Mouse (Mus musculus) lung, embryonic 15.5 days (tissue): ENCODE measurements at regions not wholly inside any gene's neighbourhood (a gene's known extent, or its start where the extent isn't known, plus 50 kb on each side); places are given as distances from the start of the nearest gene placed in this dataset.

Experiments used
- ATAC-seq: fragments of 200-750 bp; cut with Nextera tagmentation; 2 replicates; pipeline ENCODE4 v1.8.0; 2017; ENCODE audit warnings: moderate number of reproducible peaks, borderline replicate concordance; ENCODE audit not compliant: low FRiP score, low TSS enrichment; ENCODE audit errors: extremely low read depth
- H3K27ac ChIP-seq: fragments of 300-500 bp; sonication (generic); 2 replicates; pipeline ENCODE4 v1.5.1; 2015; ENCODE audit warnings: moderate library complexity, mild to moderate bottlenecking, inconsistent platforms
- H3K27me3 ChIP-seq: fragments of 300-500 bp; sonication (generic); 2 replicates; pipeline ENCODE4 v1.6.1; 2015; ENCODE audit warnings: inconsistent platforms
- H3K36me3 ChIP-seq: fragments of 300-500 bp; sonication (generic); 2 replicates; pipeline ENCODE4 v1.6.1; 2015; ENCODE audit warnings: inconsistent platforms
- H3K4me1 ChIP-seq: fragments of 300-500 bp; sonication (generic); 2 replicates; pipeline ENCODE4 v1.6.1; 2015; ENCODE audit warnings: inconsistent platforms
- H3K4me2 ChIP-seq: fragments of 300-500 bp; sonication (generic); 2 replicates; pipeline ENCODE4 v1.6.1; 2015; ENCODE audit warnings: inconsistent platforms, mild to moderate bottlenecking, moderate library complexity
- H3K4me3 ChIP-seq: fragments of 300-500 bp; sonication (generic); 2 replicates; pipeline ENCODE4 v1.5.1; 2015; ENCODE audit warnings: mild to moderate bottlenecking, inconsistent platforms
- H3K9ac ChIP-seq: fragments of 300-500 bp; sonication (generic); 2 replicates; pipeline ENCODE4 v1.6.1; 2015; ENCODE audit warnings: inconsistent platforms
- H3K9me3 ChIP-seq: fragments of 300-500 bp; sonication (generic); 2 replicates; pipeline ENCODE4 v1.6.1; 2016; ENCODE audit warnings: inconsistent platforms
- WGBS: fragments of 180-500 bp; shearing (Covaris S2); methylation state at CpG from one replicate; pipeline ENCODE4 v1.1.7; 2015; 5-methylcytosine and 5-hydroxymethylcytosine counted together

DNA sequence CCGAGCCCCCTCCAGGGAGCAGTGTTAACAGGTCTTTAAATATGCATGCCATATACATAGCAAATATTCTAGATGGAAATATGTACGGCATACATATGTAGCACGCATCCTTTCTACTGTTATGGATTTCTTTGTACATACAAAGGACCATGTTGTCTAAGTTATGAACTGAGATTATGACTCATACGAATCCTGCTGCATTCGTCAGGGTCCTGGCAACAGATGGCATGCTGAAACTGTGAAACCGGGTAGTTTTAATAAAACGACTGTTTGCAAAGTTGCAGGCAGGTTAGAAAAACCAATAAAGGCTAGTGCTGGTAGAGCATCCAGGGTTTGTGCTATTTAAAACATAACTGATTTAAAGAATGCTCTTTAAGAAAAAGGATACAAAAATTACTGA lies 88.8 kb upstream of the Tlk1 start:
- H3K9ac ChIP-seq: no peak overlapping the region

GRCm38 (mm10) chr2:70909401-70909800 lies 83.9 kb upstream of the Tlk1 start:
- WGBS: 71% methylated on average over 1 of the region's 1 CpGs
- no peak for ATAC-seq
- no peak overlapping the region for H3K9ac ChIP-seq

More for the DNA sequence above, 88.8 kb upstream of the Tlk1 start:
- no peaks in the 10 kb centered on the region for H3K9me3 ChIP-seq
- no peak overlapping the region for H3K4me3 ChIP-seq
- 78% methylated on average over 7 of the region's 7 CpGs for WGBS
- H3K36me3 ChIP-seq: no peaks in the 10 kb centered on the region
- H3K4me1 ChIP-seq: no peaks in the 10 kb centered on the region
- no peaks in the 10 kb centered on the region for H3K27me3 ChIP-seq
- H3K27ac ChIP-seq: no peak overlapping the region
- ATAC-seq: no peak
- H3K4me2 ChIP-seq: no peak overlapping the region

DNA sequence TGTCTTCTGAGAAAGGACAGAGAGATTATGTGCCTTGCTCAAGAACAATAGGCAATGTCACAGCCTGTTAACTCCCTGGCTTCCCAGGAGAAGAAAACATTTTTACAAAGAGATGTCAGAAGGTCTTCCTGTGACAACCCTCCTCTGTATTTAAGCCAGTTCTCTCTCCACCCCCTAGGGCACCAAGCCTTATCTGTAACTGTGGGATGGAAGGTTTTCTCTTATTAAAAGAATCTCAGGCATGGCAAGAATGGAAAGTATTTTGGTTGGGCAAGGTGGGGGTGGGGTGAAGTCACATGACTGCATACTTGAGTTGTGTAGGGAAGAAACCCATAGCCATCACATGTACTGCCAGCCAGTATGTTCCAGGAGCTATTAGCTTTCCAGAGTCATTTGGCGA lies 83.1 kb upstream of the Tlk1 start:
- Histone ChIP-seq H3K4me1 (peaks cover 9% of the 10 kb centered on the region; the same call in 1 of the 2 replicates), H3K27me3 (no peaks in the 10 kb centered on the region), H3K36me3 (no peaks in the 10 kb centered on the region), H3K4me3 (no peak overlapping the region), H3K27ac (no peak overlapping the region), H3K9me3 (no peaks in the 10 kb centered on the region), H3K9ac (no peak overlapping the region), H3K4me2 (no peak overlapping the region)
- no peak for ATAC-seq
- WGBS: 75% methylated on average over 1 of the region's 1 CpGs

More at GRCm38 (mm10) chr2:70909401-70909800, 83.9 kb upstream of the Tlk1 start:
- H3K27ac ChIP-seq: no peak overlapping the region
- no peak overlapping the region for H3K4me2 ChIP-seq
- H3K4me3 ChIP-seq: no peak overlapping the region
- H3K36me3 ChIP-seq: no peaks in the 10 kb centered on the region
- no peaks in the 10 kb centered on the region for H3K9me3 ChIP-seq
- H3K4me1 ChIP-seq: peaks cover 9% of the 10 kb centered on the region; the same call in 1 of the 2 replicates
- no peaks in the 10 kb centered on the region for H3K27me3 ChIP-seq

- Histone ChIP-seq H3K9ac (no peak overlapping the region), H3K27me3 (no peaks in the 10 kb centered on the region), H3K36me3 (no peaks in the 10 kb centered on the region), H3K27ac (no peak overlapping the region), H3K4me1 (peaks cover 9% of the 10 kb centered on the region; the same call in 1 of the 2 replicates), H3K4me3 (no peak overlapping the region), H3K4me2 (no peak overlapping the region), H3K9me3 (no peaks in the 10 kb centered on the region)
- ATAC-seq: no peak
- WGBS: 56% methylated on average over 3 of the region's 3 CpGs
Observed at GRCm38 (mm10) chr2:70906216-70906615, 80.7 kb upstream of the Tlk1 start.

- Histone ChIP-seq H3K4me1 (peaks cover 9% of the 10 kb centered on the region; the same call in 1 of the 2 replicates), H3K36me3 (no peaks in the 10 kb centered on the region), H3K9me3 (no peaks in the 10 kb centered on the region), H3K27ac (no peak overlapping the region), H3K4me3 (no peak overlapping the region), H3K27me3 (no peaks in the 10 kb centered on the region), H3K9ac (no peak overlapping the region), H3K4me2 (no peak overlapping the region)
- WGBS: 87% methylated on average over 5 of the region's 5 CpGs
- no peak for ATAC-seq
Observed at GRCm38 (mm10) chr2:70904429-70904828, 78.9 kb upstream of the Tlk1 start.

GRCm38 (mm10) chr2:70902196-70902595 lies 76.7 kb upstream of the Tlk1 start:
- ATAC-seq: no peak
- no peaks in the 10 kb centered on the region for H3K36me3 ChIP-seq
- WGBS: 71% methylated on average over 3 of the region's 3 CpGs
- no peak overlapping the region for H3K27ac ChIP-seq
- H3K9me3 ChIP-seq: no peaks in the 10 kb centered on the region
- no peak overlapping the region for H3K4me3 ChIP-seq
- no peaks in the 10 kb centered on the region for H3K27me3 ChIP-seq
- H3K4me1 ChIP-seq: no peaks in the 10 kb centered on the region
- H3K4me2 ChIP-seq: no peak overlapping the region
- H3K9ac ChIP-seq: no peak overlapping the region

- Histone ChIP-seq H3K9ac (no peak overlapping the region), H3K36me3 (no peaks in the 10 kb centered on the region), H3K27me3 (no peaks in the 10 kb centered on the region), H3K4me3 (0 out of 2 replicates have a peak overlapping the region, but pooled peaks have one; percentile 1), H3K4me2 (peak overlapping the region; percentile 42), H3K9me3 (no peaks in the 10 kb centered on the region), H3K27ac (no peak overlapping the region), H3K4me1 (no peaks in the 10 kb centered on the region)
- 24% methylated on average over 14 of the region's 14 CpGs for WGBS
- no peak for ATAC-seq
Observed at GRCm38 (mm10) chr2:70901479-70901878, 76.0 kb upstream of the Tlk1 start.

- WGBS: 88% methylated on average over 4 of the region's 4 CpGs
- Histone ChIP-seq H3K27ac (no peak overlapping the region), H3K36me3 (no peaks in the 10 kb centered on the region), H3K27me3 (no peaks in the 10 kb centered on the region), H3K4me2 (no peak overlapping the region), H3K9me3 (no peaks in the 10 kb centered on the region), H3K4me1 (no peaks in the 10 kb centered on the region), H3K9ac (no peak overlapping the region), H3K4me3 (no peak overlapping the region)
- no peak for ATAC-seq
Observed at GRCm38 (mm10) chr2:70899056-70899455, 73.5 kb upstream of the Tlk1 start.

DNA sequence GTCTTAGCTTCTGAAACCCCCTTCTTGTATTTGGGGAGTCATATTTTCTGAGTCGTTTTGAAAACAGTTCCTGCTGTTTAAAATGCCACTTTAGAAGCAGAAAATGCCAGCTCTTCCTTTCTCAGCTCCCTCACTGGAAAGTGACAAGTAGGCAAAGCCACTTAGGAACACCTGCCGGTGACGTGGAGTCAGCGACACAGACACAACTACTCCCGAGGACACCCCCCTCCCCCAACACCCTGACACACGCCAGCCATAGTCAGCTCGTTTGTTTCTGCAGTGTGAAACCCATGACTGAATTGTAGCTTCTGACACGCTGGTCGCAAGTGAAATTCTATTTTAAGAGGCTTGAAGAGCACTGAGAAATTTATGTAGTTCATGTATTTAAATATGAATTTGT lies 72.9 kb upstream of the Tlk1 start:
- Histone ChIP-seq H3K9me3 (no peaks in the 10 kb centered on the region), H3K4me2 (no peak overlapping the region), H3K9ac (no peak overlapping the region), H3K27ac (no peak overlapping the region), H3K4me1 (no peaks in the 10 kb centered on the region), H3K4me3 (no peak overlapping the region), H3K27me3 (no peaks in the 10 kb centered on the region), H3K36me3 (no peaks in the 10 kb centered on the region)
- 43% methylated on average over 9 of the region's 9 CpGs for WGBS
- ATAC-seq: no peak

DNA sequence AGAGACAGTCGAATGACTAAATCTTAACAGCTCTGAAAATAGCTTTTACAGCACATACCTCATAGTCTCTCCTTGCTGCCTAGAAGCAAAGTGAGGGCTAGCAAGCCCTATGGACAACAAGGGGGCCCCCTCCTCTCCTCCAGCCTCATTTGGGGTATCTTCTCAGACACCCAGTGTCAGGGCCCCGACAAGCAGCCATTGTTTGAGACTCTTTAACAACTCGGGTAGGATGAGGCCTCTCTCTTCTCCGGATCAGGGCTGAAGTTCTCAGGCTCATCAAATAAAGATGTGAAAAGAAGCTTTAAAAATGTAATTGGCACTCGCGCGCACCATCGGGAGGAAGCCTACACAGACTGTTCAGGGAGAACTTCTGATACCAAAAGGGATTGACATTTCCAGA lies 71.8 kb upstream of the Tlk1 start:
- no peaks in the 10 kb centered on the region for H3K4me1 ChIP-seq
- H3K4me2 ChIP-seq: no peak overlapping the region
- H3K9ac ChIP-seq: no peak overlapping the region
- no peak for ATAC-seq
- H3K27ac ChIP-seq: no peak overlapping the region
- WGBS: 80% methylated on average over 8 of the region's 8 CpGs
- H3K9me3 ChIP-seq: no peaks in the 10 kb centered on the region
- H3K36me3 ChIP-seq: no peaks in the 10 kb centered on the region
- H3K27me3 ChIP-seq: no peaks in the 10 kb centered on the region
- no peak overlapping the region for H3K4me3 ChIP-seq

DNA sequence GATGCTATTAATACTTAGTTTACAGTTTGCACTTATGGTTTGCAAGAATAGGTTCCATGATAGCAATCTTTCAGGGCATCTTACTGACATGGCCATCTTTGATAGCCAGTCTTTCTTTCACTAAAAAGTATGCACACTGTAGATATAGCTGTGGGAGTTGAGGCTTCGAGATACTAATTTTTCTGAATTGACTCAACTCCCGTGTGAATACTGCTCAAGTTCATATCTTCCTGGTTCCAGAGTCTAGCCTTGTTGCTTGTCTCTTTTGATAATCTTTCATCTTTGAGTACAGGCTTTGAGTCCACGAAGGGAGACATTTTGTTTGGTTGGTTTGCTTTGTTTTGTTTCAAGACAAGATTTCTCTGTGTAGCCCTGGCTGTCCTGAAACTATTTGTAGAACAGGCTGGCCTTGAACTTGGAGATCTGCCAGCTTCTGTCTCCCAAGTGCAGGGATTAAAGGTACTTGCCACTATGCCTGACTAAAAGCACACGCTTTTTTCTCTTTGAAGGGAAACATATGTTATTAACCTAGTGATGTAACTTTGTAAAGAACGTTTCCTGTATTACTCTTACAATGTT lies 64.1 kb upstream of the Tlk1 start:
- Histone ChIP-seq H3K9me3 (no peaks in the 10 kb centered on the region), H3K4me3 (no peak overlapping the region), H3K4me2 (no peak overlapping the region), H3K4me1 (peaks cover 3% of the 10 kb centered on the region; the same call in 1 of the 2 replicates), H3K36me3 (no peaks in the 10 kb centered on the region), H3K27ac (no peak overlapping the region), H3K9ac (no peak overlapping the region), H3K27me3 (no peaks in the 10 kb centered on the region)
- WGBS: 46% methylated on average over 5 of the region's 5 CpGs
- ATAC-seq: no peak

DNA sequence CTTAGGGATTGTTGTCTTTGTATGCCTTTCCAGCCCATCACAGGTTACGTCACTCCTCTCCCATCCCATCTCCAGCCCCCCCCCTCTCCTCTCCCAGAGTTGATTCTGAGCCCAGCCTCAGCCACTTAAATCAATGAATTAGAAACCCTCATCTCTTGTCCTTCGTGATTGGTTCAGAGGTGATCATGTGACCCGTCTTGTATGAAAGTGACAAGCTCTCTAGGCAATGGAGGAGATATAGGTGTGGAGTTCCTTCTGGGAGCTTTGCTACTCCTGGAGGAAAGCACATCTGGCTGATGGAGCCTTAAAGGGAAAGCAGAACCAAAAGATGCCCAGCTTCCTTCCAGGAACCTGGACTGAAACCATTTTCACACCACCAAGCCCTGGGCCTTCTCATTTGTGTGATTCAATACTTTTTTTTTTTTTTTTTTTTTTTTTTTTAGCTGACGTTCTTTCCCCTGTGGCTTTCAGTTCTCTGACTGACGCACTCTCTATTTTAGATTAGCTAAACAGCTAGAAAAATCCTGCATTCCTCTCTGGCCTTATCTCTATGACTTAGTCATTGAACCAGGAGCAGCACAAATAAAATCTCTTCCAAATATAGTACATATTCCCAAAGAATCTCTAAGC lies 63.4 kb upstream of the Tlk1 start:
- no peaks in the 10 kb centered on the region for H3K27me3 ChIP-seq
- no peaks in the 10 kb centered on the region for H3K9me3 ChIP-seq
- WGBS: 73% methylated on average over 5 of the region's 5 CpGs
- H3K9ac ChIP-seq: no peak overlapping the region
- H3K4me2 ChIP-seq: no peak overlapping the region
- H3K4me1 ChIP-seq: peaks cover 3% of the 10 kb centered on the region; the same call in 1 of the 2 replicates
- H3K36me3 ChIP-seq: no peaks in the 10 kb centered on the region
- no peak overlapping the region for H3K4me3 ChIP-seq
- ATAC-seq: no peak
- H3K27ac ChIP-seq: no peak overlapping the region
